Mouse (Mus musculus) brain, embryonic 14.5 days (tissue): Measurements from ENCODE around the gene Lrba.

Source experiments
- CTCF ChIP-seq: fragments of 200-500 bp; IDR thresholded peaks from 2 replicates; pipeline ENCODE4 v1.5.1; 2012; ENCODE audit warnings: inconsistent platforms, mild to moderate bottlenecking, moderate library complexity, borderline replicate concordance; ENCODE audit not compliant: insufficient read depth, insufficient read length; ENCODE audit errors: extremely low read depth
- POLR2A ChIP-seq: fragments of 200-500 bp; IDR thresholded peaks from 2 replicates; pipeline ENCODE4 v1.6.1; 2012; ENCODE audit warnings: mild to moderate bottlenecking, inconsistent platforms, borderline replicate concordance; ENCODE audit not compliant: poor library complexity, insufficient read depth, insufficient read length, severe bottlenecking; ENCODE audit errors: extremely low read depth

DNA sequence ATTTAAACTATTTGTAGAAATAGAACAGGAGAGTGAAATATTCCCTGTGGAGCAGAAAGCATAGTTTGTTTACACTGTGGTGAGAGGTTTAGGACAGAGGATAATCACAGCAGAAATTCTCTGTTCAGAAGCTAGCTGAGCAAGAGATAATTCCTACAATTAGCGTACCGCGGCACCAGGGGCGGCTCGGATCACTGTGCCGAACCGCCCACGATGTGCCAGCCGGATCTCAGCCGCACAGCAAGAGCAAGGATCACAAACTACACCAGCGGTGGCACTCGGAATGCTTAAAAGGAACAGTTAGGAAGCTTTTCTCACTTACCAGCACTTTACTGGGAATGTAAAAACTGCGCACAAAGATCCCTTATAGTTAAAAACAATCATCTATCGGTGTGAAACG is 28.5 kb upstream of the Lrba start:
- no peak for TF ChIP-seq POLR2A
- TF ChIP-seq CTCF = no peak
